Mouse (Mus musculus) cerebellum, adult 9-10 months (tissue): Measurements from ENCODE around the gene Rptor.

Experiments
- DNase-seq: peaks from one replicate; pipeline ENCODE4 v3.0.0; 2022

Rptor gene

DNA sequence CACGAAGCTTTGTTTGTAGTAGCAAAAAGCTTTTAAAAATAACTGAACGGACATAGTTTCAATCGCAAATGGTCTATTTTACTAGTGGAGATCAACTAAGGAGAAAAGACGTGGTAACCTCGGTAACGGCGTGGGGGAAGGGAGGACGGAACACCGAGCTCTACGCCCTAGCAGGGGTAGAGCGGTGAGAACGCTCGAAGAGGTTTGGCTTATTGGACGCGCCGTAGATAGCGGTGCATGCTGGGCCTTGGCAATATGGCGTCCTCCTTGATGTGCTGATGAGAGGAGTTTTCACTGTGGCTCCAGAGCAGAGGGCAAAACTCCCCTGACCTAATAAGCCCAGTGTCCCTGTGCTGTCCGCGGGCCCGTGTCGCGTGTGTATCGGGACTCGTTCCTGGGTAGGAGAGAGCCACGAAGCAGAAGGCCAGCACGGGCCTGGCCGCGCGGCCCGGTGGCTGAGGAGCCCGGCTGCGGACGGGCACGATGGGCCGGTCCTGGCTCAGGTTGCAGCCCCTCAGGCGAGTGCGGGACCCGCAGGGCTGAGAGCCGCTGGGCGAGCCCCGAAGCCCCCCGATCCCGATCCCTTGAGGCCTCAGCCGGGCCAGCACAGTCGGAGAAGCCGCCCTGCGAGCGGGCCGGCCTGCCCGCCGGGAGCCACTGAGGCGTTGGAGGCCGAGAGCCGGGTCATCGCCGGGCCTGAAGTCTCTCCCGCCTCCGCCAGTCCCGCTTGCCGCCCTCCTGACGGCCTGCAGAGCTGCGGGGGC lies at the start of gene Rptor:
Gene Rptor (plus strand): TSS at position 143 of the 764 bp plus-strand sequence.
- peak; percentile 98 for DNase-seq

DNA sequence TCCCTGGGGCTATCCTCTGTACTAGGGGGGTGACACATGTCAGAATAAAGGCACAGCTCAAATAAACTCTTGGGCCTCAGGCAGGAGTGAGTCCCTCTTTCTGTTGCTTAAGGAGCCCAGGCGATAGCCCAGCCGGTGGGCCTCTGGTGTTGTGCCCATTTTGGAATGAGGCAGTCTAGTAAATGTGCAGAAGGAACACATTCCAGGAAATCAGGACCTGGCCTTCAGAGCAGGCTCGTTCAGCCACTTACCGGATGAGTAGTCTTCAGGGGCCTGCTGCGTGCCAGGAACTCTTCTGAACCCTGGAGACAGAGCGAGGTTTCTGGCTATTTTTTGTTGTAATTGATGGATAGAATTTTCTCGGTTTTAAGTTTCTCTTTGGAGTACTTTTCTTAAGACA lies 48.0 kb upstream of the Rptor start:
- DNase-seq: no peak

DNA sequence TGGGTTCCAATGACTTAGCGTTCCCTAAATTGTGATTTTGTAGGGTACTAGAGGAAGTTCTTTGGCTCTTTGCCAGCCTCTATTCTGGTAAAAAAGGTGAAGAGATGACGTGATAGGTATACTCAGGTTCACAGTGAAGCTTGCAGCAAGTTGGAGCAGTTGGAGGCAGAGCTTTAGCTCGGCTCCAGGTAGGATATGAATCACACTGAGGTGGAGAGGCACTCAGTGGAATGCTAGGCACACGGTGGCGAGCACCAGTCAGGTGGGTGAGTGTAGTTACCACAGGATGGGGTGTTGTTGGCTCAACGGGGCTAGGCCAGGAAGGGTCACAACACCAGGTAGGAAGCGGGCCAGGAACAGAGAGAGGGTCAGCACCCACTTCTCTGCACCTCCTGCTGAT lies 47.5 kb upstream of the Rptor start:
- DNase-seq: no peak

DNA sequence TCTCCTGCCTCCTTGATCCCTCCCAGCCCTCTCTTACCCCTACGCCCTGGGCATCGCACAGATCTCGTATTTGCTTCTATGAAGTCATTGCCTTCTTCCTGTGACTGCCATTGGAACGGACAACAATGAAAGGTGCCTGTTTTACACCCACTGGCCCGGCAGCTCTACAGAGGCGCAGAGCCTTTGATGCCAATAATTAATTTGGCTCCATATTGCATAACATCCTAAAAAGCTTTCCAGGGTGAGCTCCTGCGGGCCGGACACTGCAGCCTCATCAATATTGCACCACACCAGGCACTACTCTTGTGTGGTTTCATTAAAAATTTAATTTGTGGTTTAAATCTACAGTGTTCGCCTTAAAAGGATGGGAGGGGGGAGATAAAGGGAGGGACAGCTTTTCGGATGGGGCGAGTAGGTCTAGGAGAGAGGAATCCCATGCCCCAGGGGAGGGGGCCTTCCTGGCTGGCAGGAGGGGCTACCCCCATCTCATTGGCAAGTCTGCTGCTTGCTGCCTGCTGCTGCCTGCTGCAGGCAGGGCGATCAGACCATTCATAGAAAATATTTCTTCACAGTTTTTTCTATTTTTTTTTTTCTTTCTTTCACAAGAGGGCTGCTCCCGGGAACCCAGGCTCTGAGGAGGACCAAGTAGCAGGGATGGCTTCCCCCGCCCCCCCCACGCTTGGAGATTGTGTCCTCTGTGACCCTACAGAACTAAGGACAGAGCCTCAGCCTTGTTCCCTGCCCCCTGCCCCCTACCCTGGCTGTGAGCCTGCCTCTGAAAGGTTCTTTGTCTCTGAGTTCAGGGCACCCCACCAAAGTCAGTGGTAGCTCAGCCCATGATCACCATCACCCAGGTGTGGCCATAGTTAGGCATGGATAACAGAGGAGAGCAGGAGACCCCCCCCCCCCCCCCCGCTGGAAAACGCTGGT lies 44.5 kb upstream of the Rptor start:
- DNase-seq: no peak

DNA sequence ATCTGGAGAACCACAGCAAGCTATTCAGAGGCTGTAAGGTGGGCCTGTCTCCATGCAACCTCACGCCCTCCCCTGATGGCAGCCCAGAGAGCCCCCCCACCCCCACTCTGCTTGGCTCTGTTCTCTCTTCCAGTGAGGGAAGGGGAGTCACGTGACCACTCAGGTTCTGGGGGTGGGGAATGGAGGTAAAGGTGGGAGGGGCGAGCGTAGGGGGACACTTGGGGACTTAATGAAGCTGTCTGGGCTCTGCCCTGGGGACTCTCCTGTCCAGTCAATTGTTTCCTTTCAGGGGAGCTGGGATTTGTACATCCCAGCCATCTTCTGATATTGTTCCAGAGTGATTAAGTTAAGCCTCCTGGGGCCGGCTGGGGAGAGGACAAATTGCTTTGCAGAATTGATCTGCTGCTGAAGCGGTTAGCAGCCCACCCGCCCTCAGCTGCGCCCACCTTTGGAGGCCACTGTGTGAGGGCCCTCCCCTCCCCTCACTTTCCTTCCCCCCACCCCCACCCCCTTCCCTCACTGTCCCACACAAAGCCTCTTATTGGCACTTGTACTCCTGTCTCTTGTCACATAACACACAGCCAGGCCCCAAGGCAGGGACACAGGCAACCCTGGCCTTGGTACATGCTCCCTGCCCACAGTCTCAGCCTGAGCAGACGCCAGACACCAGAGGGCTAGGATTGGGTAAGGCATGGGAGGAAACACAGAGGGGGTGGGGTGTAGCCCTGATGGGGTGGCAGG lies 43.7 kb upstream of the Rptor start:
- DNase-seq: no peak

DNA sequence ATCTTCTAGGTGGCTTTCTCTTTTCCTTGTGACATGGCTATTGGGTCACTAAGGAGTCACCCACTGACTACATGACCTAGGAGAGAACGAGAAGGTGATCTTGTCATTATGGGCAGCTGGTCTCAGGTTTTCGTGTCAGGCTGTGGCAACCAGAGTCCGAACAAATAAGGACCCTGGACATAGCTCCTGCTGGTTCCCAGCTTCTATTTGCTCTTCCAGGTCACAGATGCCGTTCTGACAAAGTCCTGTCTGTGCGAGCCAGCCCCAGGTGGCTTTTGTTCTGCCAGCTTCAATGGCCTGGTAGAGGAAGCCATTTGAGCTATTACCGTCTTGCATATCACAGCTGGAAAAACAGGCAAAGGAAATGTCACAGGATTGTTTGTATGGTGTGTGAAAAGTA lies 40.4 kb upstream of the Rptor start:
- DNase-seq: no peak

DNA sequence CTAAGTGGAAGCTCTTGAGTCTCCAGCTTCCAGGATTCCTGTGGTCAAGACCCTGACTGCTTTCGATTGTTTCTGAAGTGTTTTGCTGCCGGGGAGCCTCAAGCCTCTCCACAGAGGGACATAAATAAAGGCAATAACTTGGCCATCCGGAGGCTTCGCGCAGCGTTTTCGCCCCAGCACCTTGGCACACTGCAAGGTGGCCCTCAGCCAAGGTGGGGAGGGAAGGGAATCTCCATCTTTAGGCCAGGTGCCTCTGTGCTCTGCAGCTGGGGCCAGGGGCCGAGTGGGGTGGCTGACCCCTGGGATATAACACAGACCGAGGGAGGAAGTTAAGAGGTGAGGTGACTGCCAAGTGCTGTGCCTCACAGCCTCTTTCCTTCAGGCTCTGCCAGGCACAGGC lies 39.5 kb upstream of the Rptor start:
- no peak for DNase-seq

DNA sequence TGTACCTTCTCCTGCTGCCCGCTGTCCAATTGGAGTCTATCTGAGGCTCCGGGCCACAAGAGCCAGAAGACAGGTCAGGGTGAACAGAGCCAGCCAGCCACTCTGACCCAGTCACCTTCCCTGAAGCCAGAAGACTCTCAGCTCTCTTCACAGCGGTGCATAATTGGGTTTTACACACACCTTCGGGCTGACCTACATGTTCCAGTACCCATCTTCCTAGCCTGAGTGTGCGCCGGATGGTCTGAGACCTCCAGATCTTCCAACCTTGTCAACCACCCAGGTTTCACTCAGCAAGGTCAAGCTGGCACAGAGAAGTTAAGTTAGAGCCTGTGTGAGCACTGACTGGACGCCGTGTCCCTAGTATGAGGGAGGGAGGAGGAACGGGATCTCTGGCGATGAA lies 38.3 kb upstream of the Rptor start:
- peak; percentile 45 for DNase-seq

DNA sequence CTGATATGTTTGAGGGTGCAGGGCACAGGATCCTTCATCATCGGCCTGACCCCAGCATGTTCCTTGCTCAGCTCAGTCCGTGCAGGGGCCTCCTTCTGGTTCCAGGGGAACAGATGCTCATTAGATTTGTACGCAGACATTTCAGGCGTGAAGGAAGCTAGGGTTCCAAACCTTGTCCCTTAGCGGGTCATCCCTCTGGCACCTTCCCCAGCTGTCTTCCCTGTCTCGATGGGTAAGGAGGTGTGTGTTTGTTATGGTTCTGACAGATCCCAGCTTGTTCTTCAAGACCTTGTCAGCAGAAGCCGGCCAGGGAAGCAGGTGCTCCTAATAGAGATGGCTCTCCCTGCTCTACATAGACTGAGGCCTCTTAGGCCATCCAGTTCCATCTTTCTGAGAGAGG lies 37.7 kb upstream of the Rptor start:
- DNase-seq: peak; percentile 78

DNA sequence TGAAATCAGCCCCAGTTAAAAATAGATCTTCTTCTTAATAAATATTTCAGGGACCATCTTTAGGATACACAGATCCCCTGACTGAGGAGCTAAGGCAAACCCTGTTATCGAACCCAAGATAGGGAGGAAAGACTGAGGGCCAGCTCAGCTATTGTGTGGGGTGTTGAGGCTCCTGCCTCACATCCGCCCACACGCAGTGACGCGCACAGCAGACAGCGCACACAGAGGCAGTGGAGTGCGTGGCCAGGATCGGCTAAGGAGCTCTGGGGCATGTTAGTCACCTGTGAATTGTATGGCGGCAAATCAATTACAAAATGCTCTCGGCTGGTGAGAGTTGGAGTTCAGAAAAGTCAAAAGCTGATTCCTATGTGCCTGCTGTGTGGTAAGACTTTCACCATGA lies 37.0 kb upstream of the Rptor start:
- no peak for DNase-seq

DNA sequence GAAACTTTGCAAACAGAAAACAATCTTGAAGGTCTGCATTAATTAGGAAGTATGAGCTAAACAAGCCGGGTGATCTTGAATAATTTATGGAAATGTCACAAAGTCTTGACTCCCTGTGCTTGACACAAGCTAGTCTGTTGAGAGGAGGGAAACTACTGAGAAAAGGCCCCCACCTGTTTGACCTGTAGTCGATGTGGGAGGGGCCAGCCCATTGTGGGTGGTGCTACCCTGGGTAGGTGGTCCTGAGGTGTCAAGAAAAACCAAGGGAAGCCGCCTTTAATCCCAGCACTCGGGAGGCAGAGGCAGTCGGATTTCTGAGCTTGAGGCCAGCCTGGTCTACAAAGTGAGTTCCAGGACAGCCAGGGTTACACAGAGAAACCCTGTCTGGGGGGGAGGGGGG lies 36.5 kb upstream of the Rptor start:
- DNase-seq: no peak

DNA sequence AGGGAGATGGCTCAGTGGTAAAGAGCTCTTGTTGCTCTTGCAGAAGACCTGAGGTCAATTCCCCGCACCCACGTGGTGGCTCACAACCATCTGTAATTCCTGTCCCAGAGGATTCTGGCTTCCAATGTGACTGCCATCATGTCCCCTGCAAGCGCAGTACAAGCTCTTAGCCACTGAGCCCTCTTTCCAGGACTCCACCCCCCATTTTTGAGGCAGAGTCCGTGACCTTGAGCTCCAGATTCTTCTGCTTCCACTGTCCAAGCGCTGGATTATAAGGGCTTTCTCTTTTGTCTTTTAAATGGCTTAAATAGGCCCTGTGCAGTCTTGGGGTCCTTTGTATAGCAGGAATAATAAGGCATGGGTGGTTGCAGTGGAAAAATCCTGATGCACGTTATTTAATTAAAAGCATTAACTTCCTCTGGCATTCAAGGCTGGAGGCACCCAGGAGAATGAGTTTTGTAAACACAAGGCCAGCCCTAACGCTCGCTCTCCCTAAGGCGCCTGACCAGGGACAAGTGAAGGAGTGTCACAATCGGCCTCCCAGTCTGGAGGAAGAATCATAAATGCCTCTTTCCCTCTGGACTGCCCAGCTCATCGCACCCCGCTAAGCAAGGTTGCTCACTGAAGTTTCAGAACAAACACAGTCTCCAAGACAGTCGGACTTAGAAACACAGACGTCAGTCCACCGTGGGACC lies 30.2 kb upstream of the Rptor start:
- DNase-seq: no peak

DNA sequence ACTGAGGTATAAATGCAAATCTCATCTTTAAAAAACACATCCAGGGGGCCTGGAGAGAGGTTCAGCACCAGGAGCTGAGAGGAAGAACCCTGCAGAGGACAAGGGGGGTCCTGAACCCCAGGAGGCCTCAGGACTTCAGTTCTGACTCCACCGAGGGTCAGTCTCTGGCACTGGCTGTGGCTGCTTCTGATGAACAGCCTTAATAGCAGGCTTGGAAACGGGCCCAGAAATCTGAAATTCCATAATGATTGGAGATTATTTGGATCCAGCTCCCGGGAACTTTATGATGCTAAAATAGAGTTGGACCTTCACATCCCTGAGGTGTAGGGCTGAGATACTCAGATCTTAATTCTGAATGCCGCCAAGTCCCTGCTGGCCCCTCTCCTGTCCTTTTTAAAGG lies 25.9 kb upstream of the Rptor start:
- no peak for DNase-seq

DNA sequence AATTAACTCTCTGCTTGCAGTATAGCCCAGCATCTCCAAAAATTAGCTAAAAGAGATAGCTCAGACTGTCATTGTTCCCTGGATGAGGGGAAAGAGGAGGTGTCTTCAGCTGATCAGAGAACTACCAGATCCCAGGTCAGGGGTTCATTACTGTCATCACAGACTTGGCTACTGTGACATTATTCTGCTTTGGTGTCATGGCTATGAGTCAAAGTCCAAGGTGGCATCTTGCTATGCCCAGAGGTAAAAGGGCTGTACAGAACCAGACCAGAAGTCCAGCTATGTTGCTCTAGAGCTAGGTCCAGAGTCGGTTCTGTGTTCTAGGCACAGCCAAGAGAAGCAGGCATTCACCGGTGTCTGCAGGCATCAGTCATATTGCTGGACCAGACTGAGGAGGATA lies 25.0 kb upstream of the Rptor start:
- no peak for DNase-seq

DNA sequence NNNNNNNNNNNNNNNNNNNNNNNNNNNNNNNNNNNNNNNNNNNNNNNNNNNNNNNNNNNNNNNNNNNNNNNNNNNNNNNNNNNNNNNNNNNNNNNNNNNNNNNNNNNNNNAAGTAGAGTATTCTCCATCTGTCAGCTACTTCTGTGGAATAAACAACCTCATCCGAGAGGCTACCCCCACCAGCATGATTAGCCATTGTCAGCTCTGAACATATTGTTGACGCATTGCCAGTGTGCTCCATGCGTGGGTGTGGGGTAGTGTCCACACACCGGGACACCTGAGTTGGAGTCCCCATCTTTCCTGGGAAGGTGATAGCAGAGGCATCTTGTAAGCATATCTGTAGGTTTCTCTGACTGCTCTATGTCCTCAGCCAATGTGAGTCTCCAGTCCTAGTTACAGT lies 16.2 kb upstream of the Rptor start:
- DNase-seq: peak; percentile 62

DNA sequence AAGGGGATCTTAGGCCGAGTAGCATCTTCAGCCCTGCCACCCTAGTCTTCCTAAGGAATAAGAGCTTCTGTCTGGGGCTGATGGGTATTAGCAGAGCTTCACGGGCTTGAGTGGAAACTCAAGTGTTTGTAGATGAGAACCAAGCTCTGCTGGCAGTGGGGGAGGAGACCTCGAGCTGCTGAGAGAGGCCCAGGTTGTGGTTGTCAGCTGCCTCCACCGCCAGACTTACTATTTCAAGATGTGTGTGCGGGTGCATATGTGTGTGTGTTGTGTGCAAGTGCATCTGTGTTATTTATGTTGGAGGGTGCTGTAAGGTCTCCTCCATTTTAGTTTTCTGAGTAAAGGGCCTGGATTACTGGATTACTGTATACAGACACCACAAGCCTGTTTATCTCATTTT lies 15.6 kb upstream of the Rptor start:
- no peak for DNase-seq

DNA sequence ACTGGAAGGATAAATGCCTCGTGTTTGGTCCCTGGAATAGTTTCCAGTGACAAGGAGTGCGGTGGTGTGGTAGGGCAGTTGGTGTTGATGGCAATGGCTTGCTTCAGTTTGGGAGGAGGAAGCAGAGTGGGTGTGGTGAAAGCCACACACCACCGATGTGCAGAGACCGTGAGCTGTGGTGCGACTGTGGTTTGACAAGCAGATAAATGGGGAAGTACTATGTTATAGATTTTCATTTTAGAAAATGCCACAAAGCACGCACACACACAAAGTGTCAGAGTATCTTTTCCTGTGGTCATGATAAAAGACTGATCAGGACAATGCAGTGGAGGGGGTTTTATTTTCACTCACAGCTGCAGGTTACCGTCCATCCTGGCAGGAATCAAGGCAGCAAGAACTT lies 13.5 kb upstream of the Rptor start:
- DNase-seq: no peak

DNA sequence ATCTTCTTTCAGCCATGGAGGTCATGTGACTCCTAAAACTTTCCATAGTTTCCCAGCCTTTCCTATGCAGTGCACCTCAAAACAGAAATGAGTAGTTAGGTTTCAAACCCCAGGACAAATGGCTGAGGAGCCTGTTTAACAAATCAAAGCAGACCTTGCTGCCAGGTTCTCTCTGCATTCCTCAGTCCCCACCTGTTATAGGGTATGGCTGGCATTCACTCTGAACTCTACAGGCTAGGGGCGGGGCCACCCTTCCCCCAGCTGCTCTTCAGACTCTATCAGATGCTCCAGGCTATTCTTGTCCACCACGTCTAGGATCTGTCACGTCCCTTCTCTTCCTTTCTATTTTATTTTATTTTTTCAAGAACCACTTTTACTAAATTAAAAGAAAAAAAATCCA lies 8.7 kb upstream of the Rptor start:
- DNase-seq: no peak

DNA sequence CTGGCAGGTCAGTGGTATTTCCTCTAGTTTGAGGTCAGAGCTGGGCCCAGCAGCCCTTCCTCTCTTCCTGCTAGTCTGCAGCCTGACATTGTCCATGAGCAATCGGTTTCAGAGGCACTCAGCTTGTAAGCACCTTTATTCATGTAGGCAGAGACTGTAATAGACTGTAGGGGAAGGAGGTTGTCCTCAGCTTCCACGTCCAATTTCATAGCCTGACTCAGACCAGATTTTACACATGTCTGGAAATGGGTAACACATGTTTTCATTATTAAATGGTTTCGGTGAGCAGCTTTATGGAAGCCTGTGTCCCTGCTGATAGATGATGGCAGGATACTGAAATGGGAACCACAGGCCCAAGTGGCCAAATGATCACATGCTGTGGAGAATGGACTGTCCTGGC lies 3.8 kb upstream of the Rptor start:
- DNase-seq: no peak

DNA sequence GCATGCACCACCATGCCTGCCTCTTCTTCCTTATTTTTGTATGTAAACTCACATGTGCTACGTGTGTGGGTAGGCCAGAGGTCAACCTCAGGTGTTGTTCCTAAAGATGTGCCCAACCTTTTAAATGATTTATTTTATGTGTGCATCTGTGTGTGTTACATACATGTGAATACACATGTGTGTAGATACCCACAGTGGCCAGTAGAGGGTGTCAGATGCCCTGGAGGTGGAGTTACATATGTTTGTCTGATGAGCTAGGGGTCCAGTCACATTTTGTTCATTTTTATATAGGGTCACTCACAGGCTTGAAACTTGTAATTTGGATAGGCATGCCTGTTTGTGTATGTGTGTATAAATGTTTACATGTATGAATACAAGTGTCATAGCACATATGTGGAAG lies 2.4 kb upstream of the Rptor start:
- DNase-seq: no peak

DNA sequence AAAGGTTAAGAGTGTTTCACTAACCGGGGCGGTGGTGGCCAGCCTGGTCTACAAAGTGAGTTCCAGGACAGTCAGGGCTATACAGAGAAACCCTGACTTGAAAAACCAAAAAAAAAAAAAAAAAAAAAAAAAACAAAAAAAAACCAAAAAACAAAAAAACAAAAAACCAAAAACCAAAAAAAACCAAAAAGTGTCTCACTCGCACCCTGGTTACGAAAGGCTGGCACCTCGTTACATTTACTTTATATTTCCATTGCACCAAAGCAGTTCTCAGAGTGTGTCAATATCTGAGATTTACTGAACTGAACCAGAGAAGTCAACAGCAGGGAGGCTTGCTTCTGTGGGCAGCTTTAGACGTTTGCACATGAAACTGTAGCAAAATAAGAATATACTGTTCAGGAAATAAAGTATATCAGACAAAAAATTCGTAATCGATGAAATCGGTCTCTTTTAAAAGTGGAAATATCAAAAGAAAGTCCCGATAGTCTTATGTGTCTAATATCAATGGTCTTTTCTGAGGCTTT lies 466 bp upstream of the Rptor start:
- peak; percentile 46 for DNase-seq

DNA sequence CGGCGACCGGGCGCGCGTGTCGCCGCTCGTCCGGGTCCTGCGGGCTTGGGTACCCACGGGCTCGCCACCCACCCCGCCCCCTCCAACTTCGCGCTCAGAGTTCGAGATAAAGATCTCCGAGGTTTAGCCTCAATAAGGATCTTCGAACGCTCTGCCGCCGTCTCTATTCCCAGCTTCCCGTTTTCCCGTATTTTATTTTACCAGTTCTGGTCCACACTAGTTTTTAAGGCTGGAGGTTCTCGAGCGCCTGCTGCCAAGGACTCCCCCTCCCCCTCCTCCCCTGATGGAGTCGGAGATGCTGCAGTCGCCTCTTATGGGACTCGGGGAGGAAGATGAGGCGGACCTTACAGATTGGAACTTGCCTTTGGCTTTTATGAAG lies 811 bp downstream of the Rptor start:
- DNase-seq: peak; percentile 54

DNA sequence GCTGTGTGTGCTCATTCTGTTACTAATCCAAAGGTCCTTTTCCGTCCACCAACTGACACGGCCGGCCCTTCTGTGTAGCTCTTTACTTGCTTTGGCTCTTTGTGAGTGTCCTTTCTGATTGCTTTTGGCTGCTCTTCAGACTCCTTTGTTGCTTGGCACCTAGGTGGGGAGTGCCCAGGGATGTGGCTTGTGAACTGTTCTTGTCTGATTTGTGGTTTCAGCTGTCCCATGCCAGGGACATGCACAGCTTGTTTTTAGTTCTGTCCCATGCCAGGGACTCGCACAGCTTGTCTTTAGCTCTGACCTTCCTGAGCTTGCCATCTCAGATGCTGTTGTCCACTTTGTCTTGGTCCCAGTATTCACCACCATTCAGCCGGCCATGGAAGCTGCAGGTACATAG lies 4.8 kb downstream of the Rptor start:
- DNase-seq: no peak
